Mouse (Mus musculus) embryonic facial prominence, embryonic 14.5 days (tissue): ENCODE measurements around the gene Pcbp2. TPM values are rescaled to one million over a fixed set of nuclear protein-coding genes. Genes with fewer than 3 reads are reported as not detected.

Source experiments
- ATAC-seq: fragments of 200-750 bp; cut with Nextera tagmentation; 2 replicates; pipeline ENCODE4 v1.8.0; 2017; ENCODE audit warnings: low read depth, moderate number of reproducible peaks, moderate TSS enrichment
- DNase-seq: peaks from one replicate; pipeline ENCODE4 v3.0.0-alpha.2; 2015; ENCODE audit warnings: low spot score
- H3K27ac ChIP-seq: fragments of 300-500 bp; sonication (generic); replicated peaks from 2 replicates; pipeline ENCODE4 v1.5.1; 2014; ENCODE audit warnings: low read depth, mild to moderate bottlenecking, low read length, moderate library complexity
- H3K27me3 ChIP-seq: fragments of 300-500 bp; sonication (generic); replicated peaks from 2 replicates; pipeline ENCODE4 v1.6.1; 2014; ENCODE audit warnings: low read length; ENCODE audit not compliant: control insufficient read depth, insufficient read depth
- H3K36me3 ChIP-seq: fragments of 300-500 bp; sonication (generic); 2 replicates; pipeline ENCODE4 v1.6.1; 2014; ENCODE audit warnings: low read length, mixed read lengths; ENCODE audit not compliant: control insufficient read depth, insufficient read depth
- H3K4me1 ChIP-seq: fragments of 300-500 bp; sonication (generic); 2 replicates; pipeline ENCODE4 v1.6.1; 2014; ENCODE audit warnings: antibody characterized with exemption, low read length; ENCODE audit not compliant: control insufficient read depth, insufficient read depth
- H3K4me2 ChIP-seq: fragments of 300-500 bp; sonication (generic); 2 replicates; pipeline ENCODE4 v1.6.1; 2014; ENCODE audit warnings: low read depth, mild to moderate bottlenecking, low read length, moderate library complexity, mixed read lengths
- H3K4me3 ChIP-seq: fragments of 300-500 bp; sonication (generic); 2 replicates; pipeline ENCODE4 v1.5.1; 2014; ENCODE audit warnings: low read depth, mild to moderate bottlenecking, low read length
- H3K9ac ChIP-seq: fragments of 300-500 bp; sonication (generic); 2 replicates; pipeline ENCODE4 v1.6.1; 2014; ENCODE audit warnings: low read depth, mild to moderate bottlenecking, low read length, moderate library complexity, mixed read lengths
- H3K9me3 ChIP-seq: fragments of 300-500 bp; sonication (generic); 2 replicates; pipeline ENCODE4 v1.6.1; 2016; ENCODE audit warnings: low read length; ENCODE audit not compliant: control insufficient read depth
- WGBS: fragments of 180-500 bp; shearing (Covaris S2); extraction: QIAGEN DNeasy Blood & Tissue Kit; methylation state at CpG from one replicate; pipeline ENCODE4 v1.1.7; 2014; 5-methylcytosine and 5-hydroxymethylcytosine counted together
- polyA plus RNA-seq: library from polyadenylated mRNA; unstranded; fragments of >200 nt; fragmentation: Nextera tagmentation; extraction: Ambion mirVana; gene quantifications from 2 replicates; pipeline ENCODE4 v1.2.1, GENCODE M21; 2014

Pcbp2 gene
- polyA plus RNA-seq, 1 experiment from 2014 or later = 276 TPM

DNA sequence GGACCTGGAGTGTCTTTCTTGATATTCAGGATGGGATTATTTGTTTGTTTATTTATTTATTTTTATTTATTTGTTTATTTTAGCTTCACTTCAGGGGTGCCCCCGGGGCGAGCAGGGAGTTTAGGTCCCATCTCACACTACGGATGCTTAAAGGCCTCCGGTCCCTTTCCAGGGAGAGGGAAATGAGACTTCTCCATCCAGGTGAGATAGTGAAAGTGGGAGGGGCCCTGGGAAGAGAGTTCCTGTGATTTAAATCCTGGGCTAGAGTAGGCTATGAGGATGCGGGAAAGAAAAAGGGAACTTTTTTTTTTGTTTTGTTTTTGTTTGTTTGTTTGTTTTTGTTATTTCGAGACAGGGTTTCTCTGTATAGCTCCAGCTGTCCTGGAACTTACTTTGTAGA, 11.0 kb upstream of the Pcbp2 start:
- H3K27ac ChIP-seq = no peak overlapping the region
- peak overlapping the region; percentile 51 for H3K9ac ChIP-seq
- no peaks in the 10 kb centered on the region for H3K4me1 ChIP-seq
- H3K27me3 ChIP-seq = no peaks in the 10 kb centered on the region
- 0 out of 2 replicates have a peak, but pooled peaks cover 4% of the 10 kb centered on the region for H3K36me3 ChIP-seq
- ATAC-seq (no peak), DNase-seq (no peak)
- no peaks in the 10 kb centered on the region for H3K9me3 ChIP-seq
- 29% methylated on average over 6 of the region's 6 CpGs for WGBS
- peak overlapping the region; percentile 39 for H3K4me3 ChIP-seq
- peak overlapping the region; percentile 49 for H3K4me2 ChIP-seq

DNA sequence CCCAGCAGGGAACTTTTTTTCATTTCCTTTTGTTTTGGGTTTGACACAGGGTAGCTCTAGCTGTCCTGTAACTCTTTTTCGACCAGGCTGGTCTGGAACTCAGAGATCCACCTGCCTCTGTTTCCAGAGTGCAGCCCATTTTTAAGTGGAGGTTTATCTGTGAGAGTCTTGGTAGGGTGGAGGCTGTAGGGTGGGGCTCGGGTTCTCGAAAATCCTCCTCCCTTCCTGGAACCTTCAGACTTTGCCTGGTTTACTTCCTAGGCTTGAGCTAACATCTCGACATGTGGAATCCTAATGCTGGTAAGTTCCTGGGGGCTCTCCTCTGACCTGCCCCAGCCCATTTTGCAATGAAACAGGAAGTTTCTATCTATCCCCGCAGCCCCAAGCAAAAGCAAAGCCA, 10.5 kb upstream of the Pcbp2 start:
- H3K27me3 ChIP-seq = no peaks in the 10 kb centered on the region

DNA sequence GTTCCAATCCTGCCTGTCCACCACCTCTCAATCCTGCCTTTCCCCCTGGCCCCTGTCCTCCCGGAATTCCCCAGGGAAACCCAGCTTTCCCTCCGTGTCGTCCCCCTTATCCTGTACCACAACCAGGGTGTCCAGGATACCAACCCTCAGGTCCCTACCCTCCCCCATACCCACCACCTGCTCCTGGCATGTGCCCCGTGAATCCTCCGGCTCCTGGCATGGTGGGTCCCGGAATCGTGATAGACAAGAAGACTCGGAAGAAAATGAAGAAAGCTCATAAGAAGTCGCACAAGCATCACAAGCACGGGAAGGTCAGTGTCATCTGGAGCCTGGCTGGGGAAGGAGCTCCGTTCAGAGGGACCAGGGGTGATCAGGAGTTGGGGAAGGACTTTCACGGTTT, 9.9 kb upstream of the Pcbp2 start:
- no peak for ATAC-seq
- Histone ChIP-seq H3K9me3 (no peaks in the 10 kb centered on the region), H3K4me1 (no peaks in the 10 kb centered on the region), H3K36me3 (0 out of 2 replicates have a peak, but pooled peaks cover 4% of the 10 kb centered on the region), H3K27me3 (no peaks in the 10 kb centered on the region), H3K4me2 (peak overlapping the region; percentile 1; the same call in 1 of the 2 replicates), H3K4me3 (no peak overlapping the region), H3K27ac (no peak overlapping the region), H3K9ac (no peak overlapping the region)
- 77% methylated on average over 12 of the region's 12 CpGs for WGBS
- no peak for DNase-seq

More for the DNA sequence above, 10.5 kb upstream of the Pcbp2 start:
- Histone ChIP-seq H3K9ac (no peak overlapping the region), H3K9me3 (no peaks in the 10 kb centered on the region), H3K4me1 (no peaks in the 10 kb centered on the region), H3K27ac (no peak overlapping the region), H3K4me2 (peak overlapping the region; percentile 49), H3K36me3 (0 out of 2 replicates have a peak, but pooled peaks cover 4% of the 10 kb centered on the region), H3K4me3 (peak overlapping the region; percentile 39; the same call in 1 of the 2 replicates)
- WGBS = 65% methylated on average over 5 of the region's 5 CpGs
- DNase-seq = no peak
- no peak for ATAC-seq

DNA sequence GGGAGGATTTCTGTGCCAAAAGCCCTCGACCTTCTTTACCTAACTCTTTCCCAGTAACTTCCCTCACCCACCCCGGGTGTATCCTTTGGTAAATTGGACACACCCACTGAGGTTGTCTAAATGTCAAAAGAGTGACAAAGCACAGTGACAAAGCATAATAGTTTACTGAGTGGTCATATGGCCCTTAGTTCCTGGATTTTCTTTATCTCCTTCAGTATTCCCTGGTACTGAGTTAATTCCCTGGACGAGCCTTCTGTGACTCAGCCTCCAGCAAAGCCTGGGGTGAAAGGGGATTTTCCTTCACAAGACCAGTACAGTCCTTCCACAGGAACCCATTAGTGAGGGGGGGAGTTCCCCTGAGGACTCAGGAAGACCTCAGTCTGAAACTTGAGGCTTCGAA, 9.4 kb upstream of the Pcbp2 start:
- WGBS = 51% methylated on average over 4 of the region's 4 CpGs

DNA sequence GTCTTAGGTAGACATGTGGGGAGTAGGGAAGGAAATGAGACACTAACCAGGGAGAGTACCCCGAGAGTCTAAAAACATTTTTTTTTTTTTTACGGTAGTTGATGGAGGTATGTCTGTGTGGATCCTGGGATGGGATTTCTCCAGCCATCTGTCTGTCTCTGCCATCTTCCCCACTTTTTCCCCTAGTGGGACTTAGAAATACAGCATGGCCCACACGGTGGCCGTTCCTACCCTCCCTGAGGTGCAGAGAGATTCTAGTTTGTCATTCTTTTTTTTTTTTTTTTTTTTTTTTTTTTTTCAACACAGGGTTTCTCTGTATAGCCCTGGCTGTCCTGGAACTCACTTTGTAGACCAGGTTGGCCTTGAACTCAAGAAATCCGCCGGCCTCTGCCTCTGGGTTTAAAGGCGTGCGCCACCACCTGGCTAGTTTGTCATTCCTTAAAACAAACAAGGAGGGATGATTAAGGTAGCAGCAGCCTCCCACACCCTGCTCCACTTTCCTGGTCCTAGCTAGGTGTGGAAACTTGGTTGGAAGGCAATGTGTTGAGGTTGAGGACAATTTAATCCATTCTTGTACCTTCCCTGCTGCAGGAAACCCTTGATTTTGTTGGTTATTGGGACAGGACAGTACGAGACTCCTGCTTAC, 8.8 kb upstream of the Pcbp2 start:
- ATAC-seq (no peak), DNase-seq (no peak)
- Histone ChIP-seq H3K4me1 (no peaks in the 10 kb centered on the region), H3K4me3 (no peak overlapping the region), H3K9me3 (no peaks in the 10 kb centered on the region), H3K27me3 (no peaks in the 10 kb centered on the region), H3K9ac (no peak overlapping the region), H3K36me3 (0 out of 2 replicates have a peak, but pooled peaks cover 4% of the 10 kb centered on the region), H3K27ac (no peak overlapping the region), H3K4me2 (no peak overlapping the region)
- WGBS = 79% methylated on average over 9 of the region's 9 CpGs

More for the DNA sequence above, 9.4 kb upstream of the Pcbp2 start:
- H3K27ac ChIP-seq = no peak overlapping the region
- no peak overlapping the region for H3K9ac ChIP-seq
- 0 out of 2 replicates have a peak overlapping the region, but pooled peaks have one; percentile 1 for H3K4me2 ChIP-seq
- no peaks in the 10 kb centered on the region for H3K4me1 ChIP-seq
- DNase-seq = no peak
- no peaks in the 10 kb centered on the region for H3K27me3 ChIP-seq
- H3K36me3 ChIP-seq = 0 out of 2 replicates have a peak, but pooled peaks cover 4% of the 10 kb centered on the region
- ATAC-seq = no peak
- H3K4me3 ChIP-seq = no peak overlapping the region
- H3K9me3 ChIP-seq = no peaks in the 10 kb centered on the region

DNA sequence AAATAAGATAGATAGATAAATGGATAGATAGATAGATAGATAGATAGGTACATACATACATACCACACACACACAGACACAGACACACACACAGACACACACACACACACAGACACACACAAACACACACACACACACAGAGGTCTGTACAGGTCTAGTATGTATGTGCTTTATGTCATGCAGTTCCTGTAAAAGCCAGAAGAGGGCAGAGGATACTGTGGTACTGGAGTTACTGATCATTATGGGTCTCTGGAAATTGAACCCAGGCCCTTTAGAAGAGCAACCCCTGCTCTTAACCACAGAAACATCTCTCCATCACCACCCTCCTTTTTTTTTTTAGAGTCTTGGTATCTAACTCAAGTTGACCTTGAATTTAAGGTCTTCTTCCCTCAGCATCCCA, 6.7 kb upstream of the Pcbp2 start:
- DNase-seq (no peak), ATAC-seq (no peak)
- Histone ChIP-seq H3K4me2 (no peak overlapping the region), H3K9ac (no peak overlapping the region), H3K27ac (no peak overlapping the region), H3K4me1 (no peaks in the 10 kb centered on the region), H3K36me3 (0 out of 2 replicates have a peak, but pooled peaks cover 4% of the 10 kb centered on the region), H3K9me3 (no peaks in the 10 kb centered on the region), H3K4me3 (no peak overlapping the region), H3K27me3 (no peaks in the 10 kb centered on the region)

DNA sequence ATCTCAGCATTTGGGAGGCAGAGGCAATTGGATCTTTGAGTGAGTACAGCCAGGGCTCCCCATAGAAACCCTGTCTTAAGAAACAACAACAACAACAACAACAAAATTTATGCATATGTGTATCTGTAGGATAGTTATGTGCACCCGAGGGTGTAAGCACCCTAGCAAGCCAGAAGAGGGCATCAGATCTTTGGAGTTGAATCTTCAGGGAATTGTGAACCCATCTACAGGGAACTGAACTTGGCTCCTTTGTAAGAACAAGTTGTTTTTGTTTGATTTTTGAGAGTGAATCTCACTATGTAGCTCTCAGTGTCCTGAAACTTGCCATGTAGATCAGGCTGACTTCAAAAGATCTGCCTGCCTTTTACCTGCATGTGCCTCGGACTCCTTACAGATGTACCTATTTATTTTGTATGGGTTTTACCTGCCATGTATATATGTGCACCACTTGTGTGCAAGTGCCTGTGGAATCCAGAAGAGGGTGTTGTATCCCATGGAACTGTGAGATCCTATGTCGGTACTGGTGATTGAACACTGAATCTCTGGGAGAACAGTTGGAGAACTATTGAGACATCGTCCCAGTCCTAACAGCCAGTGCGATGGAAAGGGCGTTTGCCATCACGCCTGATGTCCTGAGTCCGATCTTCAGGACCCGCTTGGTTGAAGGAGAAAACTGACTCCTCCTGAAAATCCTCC, 1.5 kb upstream of the Pcbp2 start:
- DNase-seq (no peak), ATAC-seq (no peak)
- H3K9ac ChIP-seq = no peak overlapping the region
- H3K27me3 ChIP-seq = no peaks in the 10 kb centered on the region
- no peak overlapping the region for H3K4me3 ChIP-seq
- peaks cover 15% of the 10 kb centered on the region for H3K4me1 ChIP-seq
- no peaks in the 10 kb centered on the region for H3K9me3 ChIP-seq
- H3K27ac ChIP-seq = no peak overlapping the region
- peaks cover 9% of the 10 kb centered on the region for H3K36me3 ChIP-seq
- no peak overlapping the region for H3K4me2 ChIP-seq
- WGBS = 94% methylated on average over 9 of the region's 9 CpGs

DNA sequence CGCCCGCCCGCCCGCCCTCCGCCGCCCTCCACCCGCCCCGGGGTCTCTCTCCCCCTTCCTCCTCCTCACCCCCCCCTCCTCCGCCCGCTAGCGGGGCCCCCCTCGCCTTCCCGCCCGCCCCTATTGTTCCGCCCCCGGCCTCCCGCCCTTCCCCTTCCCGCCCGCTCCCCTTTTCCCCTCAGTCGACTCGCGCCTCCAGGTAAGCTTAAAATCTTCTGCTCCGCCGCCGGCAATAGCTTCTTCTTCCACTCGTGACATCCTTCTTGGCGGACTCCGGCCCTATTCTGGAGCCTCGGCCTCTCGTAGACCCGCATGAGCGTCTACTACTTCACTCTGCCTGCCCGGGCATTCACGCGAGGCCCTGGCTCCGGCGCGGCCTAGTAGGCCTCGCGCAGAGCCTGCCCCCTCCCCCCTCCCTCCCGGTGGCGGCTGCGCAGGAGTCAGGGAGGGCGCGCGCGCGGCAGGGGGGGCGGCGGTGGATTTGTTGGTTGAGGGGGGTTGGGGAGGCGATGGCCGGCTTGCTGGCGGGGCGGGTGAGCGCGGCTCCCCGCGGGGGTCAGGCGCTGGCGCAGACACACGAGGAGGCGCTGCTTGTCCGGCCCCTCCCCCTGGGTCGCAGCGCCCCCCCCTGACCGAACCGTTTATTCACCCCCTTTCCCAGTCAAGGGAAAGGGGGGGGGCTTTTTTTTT, 411 bp downstream of the Pcbp2 start:
- peaks cover 28% of the 10 kb centered on the region for H3K36me3 ChIP-seq
- ATAC-seq (peak; percentile 64), DNase-seq (peak; percentile 89)
- peak overlapping the region; percentile 93 for H3K27ac ChIP-seq
- H3K4me3 ChIP-seq = peak overlapping the region; percentile 58
- H3K27me3 ChIP-seq = no peaks in the 10 kb centered on the region
- 0% methylated on average over 19 of the region's 67 CpGs for WGBS
- H3K4me1 ChIP-seq = peaks cover 15% of the 10 kb centered on the region
- H3K9ac ChIP-seq = peak overlapping the region; percentile 82
- peak overlapping the region; percentile 75 for H3K4me2 ChIP-seq
- H3K9me3 ChIP-seq = no peaks in the 10 kb centered on the region
